Mouse (Mus musculus): ENCODE measurements at regions not wholly inside any gene's neighbourhood (a gene's known extent, or its start where the extent isn't known, plus 50 kb on each side); places are given as distances from the start of the nearest gene placed in this dataset.

DNA sequence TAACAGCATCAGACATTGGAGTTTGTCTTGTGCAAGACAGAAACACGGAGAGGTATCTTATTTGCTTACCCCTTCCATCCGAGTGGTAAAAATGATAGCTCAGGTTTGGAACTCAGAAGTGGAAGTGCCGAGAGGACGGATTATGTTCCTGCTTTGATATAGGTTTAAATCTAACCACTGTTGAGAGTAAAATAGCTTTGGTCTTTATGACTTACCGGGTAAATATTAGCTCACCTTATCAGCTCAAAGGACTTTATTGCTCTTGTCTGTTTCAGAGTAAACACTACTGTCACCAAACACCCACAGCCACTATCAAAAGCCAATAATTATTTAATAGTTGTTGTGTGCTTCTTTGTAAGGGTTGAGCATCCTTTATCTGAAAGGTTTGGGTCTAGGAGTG lies 98.6 kb downstream of the Fgf9 start:
- no peak for DNase-seq
